Mouse (Mus musculus) cortical plate, adult 2 months (tissue): ENCODE measurements around the gene Clstn2. TPM values are rescaled to one million over a fixed set of nuclear protein-coding genes. Genes with fewer than 3 reads are reported as not detected.

Source experiments
- H3K27ac ChIP-seq: fragments of 200-500 bp; 2 replicates; pipeline ENCODE4 v1.5.1; 2012; ENCODE audit warnings: low read length, control low read depth, inconsistent platforms; ENCODE audit not compliant: insufficient read depth
- H3K4me1 ChIP-seq: fragments of 200-500 bp; 2 replicates; pipeline ENCODE4 v1.6.1; 2011; ENCODE audit warnings: low read length; ENCODE audit not compliant: control insufficient read depth, insufficient read depth
- H3K4me3 ChIP-seq: fragments of 200-500 bp; 2 replicates; pipeline ENCODE4 v1.5.1; 2011; ENCODE audit warnings: mild to moderate bottlenecking, low read length, control low read depth; ENCODE audit not compliant: insufficient read depth
- CTCF ChIP-seq: fragments of 200-500 bp; IDR thresholded peaks from 2 replicates; pipeline ENCODE4 v1.5.1; 2011; ENCODE audit warnings: mild to moderate bottlenecking, control low read depth, low read length; ENCODE audit not compliant: insufficient read depth; ENCODE audit errors: extremely low read depth
- POLR2A ChIP-seq: fragments of 200-500 bp; IDR thresholded peaks from 2 replicates; pipeline ENCODE4 v1.6.1; 2011; ENCODE audit warnings: mild to moderate bottlenecking, low read length, control low read depth; ENCODE audit not compliant: insufficient read depth; ENCODE audit errors: extremely low read depth
- polyA plus RNA-seq: library from polyadenylated mRNA; depleted of rRNA; stranded (reverse); fragments of >200 nt; gene quantifications from 2 replicates; pipeline ENCODE4 v1.2.3, GENCODE M21; 2012

Clstn2 gene
- polyA plus RNA-seq, 1 experiment: 50.8 TPM

DNA sequence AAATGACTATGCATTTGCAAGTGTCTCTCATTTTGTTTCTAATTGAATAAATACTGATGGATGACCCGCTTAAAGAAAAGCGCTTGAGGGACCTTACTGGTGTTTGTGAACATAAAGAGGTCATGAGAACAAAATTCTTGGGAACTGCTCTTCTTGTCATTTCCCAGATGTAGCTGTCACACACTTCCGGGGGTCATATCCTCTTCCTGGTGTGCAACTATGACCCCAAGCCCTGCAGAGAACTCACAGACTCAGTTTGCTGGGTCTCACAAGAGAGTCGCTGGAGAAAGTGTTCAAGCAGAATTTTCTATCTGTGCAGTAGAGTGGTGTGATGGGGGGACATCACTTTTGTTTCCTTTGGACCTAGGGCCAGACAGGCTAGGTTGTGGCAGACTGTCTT lies 442.3 kb downstream of the Clstn2 start:
- no peak for TF ChIP-seq POLR2A
- no peak for TF ChIP-seq CTCF
- H3K4me1 ChIP-seq: no peaks in the 10 kb centered on the region; the same call in 1 of the 2 replicates
- H3K4me3 ChIP-seq: no peak overlapping the region
- no peak overlapping the region for H3K27ac ChIP-seq

GRCm38 (mm10) chr9:97570881-97571280 lies 462.1 kb downstream of the Clstn2 start:
- Histone ChIP-seq H3K4me1 (no peaks in the 10 kb centered on the region; the same call in 1 of the 2 replicates), H3K27ac (no peak overlapping the region), H3K4me3 (no peak overlapping the region)
- TF ChIP-seq CTCF (no peak), POLR2A (no peak)

GRCm38 (mm10) chr9:97563121-97563520 lies 469.9 kb downstream of the Clstn2 start:
- Histone ChIP-seq H3K4me3 (no peak overlapping the region), H3K27ac (no peak overlapping the region), H3K4me1 (no peaks in the 10 kb centered on the region; the same call in 1 of the 2 replicates)
- TF ChIP-seq CTCF (no peak), POLR2A (no peak)

- Histone ChIP-seq H3K4me1 (peaks cover 2% of the 10 kb centered on the region; the same call in 1 of the 2 replicates), H3K27ac (no peak overlapping the region), H3K4me3 (no peak overlapping the region)
- no peak for TF ChIP-seq CTCF
- TF ChIP-seq POLR2A: no peak
These were observed 488.6 kb downstream of the Clstn2 start for GRCm38 (mm10) chr9:97544359-97544758.

GRCm38 (mm10) chr9:97541419-97541818 lies 491.6 kb downstream of the Clstn2 start:
- Histone ChIP-seq H3K4me1 (peaks cover 2% of the 10 kb centered on the region; the same call in 1 of the 2 replicates), H3K27ac (no peak overlapping the region), H3K4me3 (no peak overlapping the region)
- TF ChIP-seq CTCF: no peak
- no peak for TF ChIP-seq POLR2A

- TF ChIP-seq POLR2A (no peak), CTCF (no peak)
- Histone ChIP-seq H3K4me1 (peaks cover 2% of the 10 kb centered on the region; the same call in 1 of the 2 replicates), H3K27ac (no peak overlapping the region), H3K4me3 (no peak overlapping the region)
These were observed 494.8 kb downstream of the Clstn2 start for GRCm38 (mm10) chr9:97538075-97538779.

DNA sequence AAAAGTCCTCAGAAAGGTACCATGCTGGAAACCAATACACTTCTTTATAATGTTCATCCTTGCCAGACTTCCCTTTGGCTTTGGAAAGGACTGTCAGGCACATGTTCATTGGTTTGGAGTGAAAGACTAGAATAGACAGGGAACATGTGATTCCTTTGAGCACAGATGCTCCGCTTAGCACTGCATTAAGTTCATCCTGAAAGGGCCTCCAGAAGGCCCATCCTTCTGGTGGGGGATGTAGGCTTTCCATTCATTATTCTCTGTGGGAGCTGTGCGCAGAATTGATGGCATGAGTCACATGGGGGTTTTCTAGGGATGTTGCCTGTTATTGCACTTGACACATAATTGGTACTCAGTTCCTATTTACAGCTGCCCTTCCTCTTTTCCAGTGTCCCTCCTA lies 498.8 kb downstream of the Clstn2 start:
- no peak overlapping the region for H3K27ac ChIP-seq
- TF ChIP-seq CTCF: no peak
- no peak for TF ChIP-seq POLR2A
- H3K4me1 ChIP-seq: no peaks in the 10 kb centered on the region
- no peak overlapping the region for H3K4me3 ChIP-seq

GRCm38 (mm10) chr9:97533306-97533705 lies 499.7 kb downstream of the Clstn2 start:
- Histone ChIP-seq H3K4me3 (no peak overlapping the region), H3K27ac (no peak overlapping the region), H3K4me1 (no peaks in the 10 kb centered on the region)
- TF ChIP-seq POLR2A: no peak
- no peak for TF ChIP-seq CTCF

GRCm38 (mm10) chr9:97532536-97532935 lies 500.4 kb downstream of the Clstn2 start:
- no peak for TF ChIP-seq POLR2A
- no peak for TF ChIP-seq CTCF
- H3K4me3 ChIP-seq: no peak overlapping the region
- no peaks in the 10 kb centered on the region for H3K4me1 ChIP-seq
- H3K27ac ChIP-seq: no peak overlapping the region

DNA sequence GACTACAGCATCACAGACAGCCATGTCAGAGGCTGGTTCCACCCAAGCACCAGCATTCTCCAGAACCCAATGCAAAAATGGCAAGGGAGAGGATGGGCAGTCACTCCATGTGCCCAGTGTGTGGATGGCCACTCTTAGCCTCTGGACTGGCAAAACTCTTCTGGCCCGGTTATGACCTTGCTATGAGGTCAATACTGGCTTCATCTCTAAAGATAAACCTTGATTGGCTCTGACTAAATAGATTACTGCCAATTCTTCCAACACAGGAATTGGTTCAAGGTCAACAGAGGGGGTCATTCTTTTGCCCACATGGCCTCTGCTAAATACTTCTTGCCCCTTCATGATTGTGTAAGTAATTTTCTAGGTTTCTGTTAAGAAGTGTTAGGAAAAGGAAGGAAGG lies 505.1 kb downstream of the Clstn2 start:
- TF ChIP-seq POLR2A: no peak
- no peak for TF ChIP-seq CTCF
- Histone ChIP-seq H3K27ac (no peak overlapping the region), H3K4me3 (no peak overlapping the region), H3K4me1 (peaks cover 3% of the 10 kb centered on the region)
